In genomic region chr4:77763790-77764189, GRCm38 (mm10) we compare ENCODE assay signal across 32 mouse cellular contexts.
"Had no signal": no experiment of that assay in that cellular context is flagged by ENCODE, and none has a peak within 500 bp of the region (broad histone marks: within the 10 kb centered on the region; RNA-seq: fewer than 3 reads in every experiment).

No protein-coding gene starts in this region.

- H3K4me2 ChIP-seq: limb, embryonic 12.5 days; limb, embryonic 13.5 days; limb, embryonic 15.5 days; liver, embryonic 11.5 days; liver, embryonic 12.5 days; liver, embryonic 13.5 days; liver, embryonic 15.5 days; lung, embryonic 14.5 days; lung, embryonic 15.5 days; midbrain, embryonic 11.5 days; midbrain, embryonic 12.5 days; midbrain, embryonic 13.5 days; midbrain, embryonic 15.5 days; neural tube, embryonic 12.5 days had no signal

- H3K27ac ChIP-seq: limb, embryonic 10.5 days; limb, embryonic 12.5 days; limb, embryonic 13.5 days; limb, embryonic 15.5 days; liver, embryonic 12.5 days; liver, embryonic 13.5 days; liver, embryonic 14.5 days; liver, embryonic 15.5 days; lung, embryonic 15.5 days; macrophage; midbrain, embryonic 10.5 days; midbrain, embryonic 12.5 days; midbrain, embryonic 13.5 days; midbrain, embryonic 15.5 days; neural tube, embryonic 12.5 days had no signal

- H3K9ac ChIP-seq: limb, embryonic 12.5 days; limb, embryonic 13.5 days; limb, embryonic 15.5 days; liver, embryonic 12.5 days; liver, embryonic 13.5 days; liver, embryonic 14.5 days; liver, embryonic 15.5 days; liver, postnatal 0 days; lung, embryonic 14.5 days; lung, embryonic 15.5 days; midbrain, embryonic 12.5 days; midbrain, embryonic 13.5 days; midbrain, embryonic 15.5 days; neural tube, embryonic 12.5 days had no signal

- DNase-seq: left cerebral cortex, postnatal 4 days; liver; liver, embryonic 13.5 days; liver, postnatal 0 days; lung, adult 18-20 months; lung, adult 2 months; lung, embryonic 14.5 days; lung, postnatal 10 days; lung, postnatal 14 days; lung, postnatal 36 days; lung, postnatal 4 days; midbrain, embryonic 14.5 days had no signal

- ATAC-seq: liver, embryonic 12.5 days; liver, postnatal 0 days; lung, postnatal 0 days; midbrain, embryonic 13.5 days; midbrain, embryonic 15.5 days; midbrain, embryonic 16.5 days had no signal

- H3K36me3 ChIP-seq: limb, embryonic 10.5 days; limb, embryonic 12.5 days; limb, embryonic 13.5 days; limb, embryonic 15.5 days; liver, embryonic 12.5 days; liver, embryonic 13.5 days; liver, embryonic 15.5 days; lung, embryonic 15.5 days; midbrain, embryonic 10.5 days; midbrain, embryonic 12.5 days; midbrain, embryonic 13.5 days; midbrain, embryonic 15.5 days; neural tube, embryonic 12.5 days had no signal

- H3K4me3 ChIP-seq: limb, embryonic 10.5 days; limb, embryonic 12.5 days; limb, embryonic 13.5 days; limb, embryonic 15.5 days; liver, embryonic 12.5 days; liver, embryonic 13.5 days; liver, embryonic 15.5 days; lung, embryonic 15.5 days; megakaryocyte, embryonic 14.5 days; midbrain, embryonic 10.5 days; midbrain, embryonic 12.5 days; midbrain, embryonic 13.5 days; midbrain, embryonic 15.5 days; myocyte; neural tube, embryonic 12.5 days had no signal

- H3K27me3 ChIP-seq: limb, embryonic 12.5 days; limb, embryonic 13.5 days; limb, embryonic 15.5 days; liver, embryonic 12.5 days; liver, embryonic 13.5 days; liver, embryonic 15.5 days; lung, embryonic 15.5 days; megakaryocyte, embryonic 14.5 days; midbrain, embryonic 12.5 days; midbrain, embryonic 13.5 days; midbrain, embryonic 15.5 days; neural tube, embryonic 12.5 days had no signal

- H3K9me3 ChIP-seq: limb, embryonic 10.5 days; limb, embryonic 12.5 days; limb, embryonic 13.5 days; limb, embryonic 15.5 days; liver, embryonic 12.5 days; liver, embryonic 13.5 days; liver, embryonic 15.5 days; lung, embryonic 15.5 days; megakaryocyte, embryonic 14.5 days; midbrain, embryonic 10.5 days; midbrain, embryonic 12.5 days; midbrain, embryonic 13.5 days; midbrain, embryonic 15.5 days; neural tube, embryonic 12.5 days had no signal

- H3K4me1 ChIP-seq: limb, embryonic 10.5 days; limb, embryonic 12.5 days; limb, embryonic 13.5 days; limb, embryonic 15.5 days; liver, embryonic 12.5 days; liver, embryonic 13.5 days; liver, embryonic 15.5 days; lung, embryonic 15.5 days; megakaryocyte, embryonic 14.5 days; midbrain, embryonic 10.5 days; midbrain, embryonic 12.5 days; midbrain, embryonic 13.5 days; midbrain, embryonic 15.5 days; neural tube, embryonic 12.5 days had no signal
